Mouse (Mus musculus) large intestine, adult 2 months (tissue): ENCODE measurements around the gene Kmt2a. TPM values are rescaled to one million over a fixed set of nuclear protein-coding genes. Genes with fewer than 3 reads are reported as not detected.

ENCODE experiments used
- DNase-seq: peaks from one replicate; pipeline ENCODE4 v3.0.0-alpha.2; 2012; ENCODE audit warnings: low read depth, low spot score
- WGBS: fragments of 180-500 bp; shearing (Covaris S2); methylation state at CpG from one replicate; pipeline ENCODE4 v1.1.7; 2018; 5-methylcytosine and 5-hydroxymethylcytosine counted together
- polyA plus RNA-seq: library from polyadenylated mRNA; depleted of rRNA; stranded (reverse); fragments of >200 nt; gene quantifications from 2 replicates; pipeline ENCODE4 v1.2.3, GENCODE M21; 2012

The Kmt2a gene
- polyA plus RNA-seq, 1 experiment, result 4.9 TPM

GRCm38 (mm10) chr9:44830506-44830905, 50.6 kb downstream of the Kmt2a start:
- DNase-seq, result no peak
- WGBS, result 87% methylated on average over 2 of the region's 2 CpGs

GRCm38 (mm10) chr9:44828944-44829343, 52.2 kb downstream of the Kmt2a start:
- 95% methylated on average over 11 of the region's 11 CpGs for WGBS
- DNase-seq, result no peak

GRCm38 (mm10) chr9:44826660-44827059, 54.4 kb downstream of the Kmt2a start:
- WGBS, result 84% methylated on average over 7 of the region's 7 CpGs
- DNase-seq, result no peak

- no peak for DNase-seq
- 82% methylated on average over 15 of the region's 15 CpGs for WGBS
Measured at GRCm38 (mm10) chr9:44819920-44820827, 60.9 kb downstream of the Kmt2a start.

- DNase-seq, result no peak
- 79% methylated on average over 5 of the region's 5 CpGs for WGBS
Measured at GRCm38 (mm10) chr9:44817522-44817921, 63.6 kb downstream of the Kmt2a start.

- 92% methylated on average over 8 of the region's 8 CpGs for WGBS
- DNase-seq, result no peak
Measured at GRCm38 (mm10) chr9:44814179-44814578, 66.9 kb downstream of the Kmt2a start.

GRCm38 (mm10) chr9:44810316-44810715, 70.8 kb downstream of the Kmt2a start:
- WGBS, result 84% methylated on average over 10 of the region's 10 CpGs
- DNase-seq, result no peak

GRCm38 (mm10) chr9:44807778-44808177, 73.3 kb downstream of the Kmt2a start:
- 93% methylated on average over 10 of the region's 10 CpGs for WGBS
- DNase-seq, result no peak

- DNase-seq, result no peak
- 68% methylated on average over 5 of the region's 5 CpGs for WGBS
Measured at GRCm38 (mm10) chr9:44807141-44807540, 74.0 kb downstream of the Kmt2a start.

GRCm38 (mm10) chr9:44805536-44805935, 75.6 kb downstream of the Kmt2a start:
- DNase-seq, result no peak
- WGBS, result 90% methylated on average over 5 of the region's 5 CpGs

- no peak for DNase-seq
Measured at GRCm38 (mm10) chr9:44804678-44805077, 76.4 kb downstream of the Kmt2a start.

GRCm38 (mm10) chr9:44802808-44803450, 78.2 kb downstream of the Kmt2a start, which contains the start of gene Ttc36:
Gene Ttc36, minus strand, starts transcription at chr9:44803072.
- DNase-seq, result no peak

More at GRCm38 (mm10) chr9:44804678-44805077, 76.4 kb downstream of the Kmt2a start:
- 93% methylated on average over 10 of the region's 10 CpGs for WGBS

GRCm38 (mm10) chr9:44801669-44802068, 79.4 kb downstream of the Kmt2a start:
- DNase-seq, result no peak
- 50% methylated on average over 6 of the region's 6 CpGs for WGBS

More at GRCm38 (mm10) chr9:44802808-44803450, 78.2 kb downstream of the Kmt2a start, which contains the start of gene Ttc36:
- WGBS, result 35% methylated on average over 4 of the region's 4 CpGs

- no peak for DNase-seq
- 27% methylated on average over 9 of the region's 9 CpGs for WGBS
Measured at GRCm38 (mm10) chr9:44799958-44800324, 81.2 kb downstream of the Kmt2a start.

GRCm38 (mm10) chr9:44799102-44799957, 81.8 kb downstream of the Kmt2a start, which contains the start of gene Tmem25:
Gene Tmem25, minus strand, starts transcription at chr9:44799307.
- DNase-seq, result peak; percentile 73
- WGBS, result 1% methylated on average over 75 of the region's 75 CpGs

- 58% methylated on average over 7 of the region's 7 CpGs for WGBS
- no peak for DNase-seq
Measured at GRCm38 (mm10) chr9:44798298-44798697, 82.8 kb downstream of the Kmt2a start.

GRCm38 (mm10) chr9:44792842-44793241, 88.3 kb downstream of the Kmt2a start:
- 71% methylated on average over 9 of the region's 9 CpGs for WGBS
- DNase-seq, result no peak

GRCm38 (mm10) chr9:44772750-44773651, 108.1 kb downstream of the Kmt2a start:
- WGBS, result under 1% methylated on average over 41 of the region's 41 CpGs
- peak; percentile 87 for DNase-seq

- 12% methylated on average over 5 of the region's 5 CpGs for WGBS
- DNase-seq, result no peak
Measured at GRCm38 (mm10) chr9:44772392-44772749, 108.7 kb downstream of the Kmt2a start.
